Mouse (Mus musculus) heart, postnatal 10 days (tissue): ENCODE measurements around the gene Olfr1454. TPM values are rescaled to one million over a fixed set of nuclear protein-coding genes. Genes with fewer than 3 reads are reported as not detected.

Source experiments
- DNase-seq, 2 experiments: peaks; one replicate each; pipeline ENCODE4 v3.0.0; 2021
- intact Hi-C: fragments of 180-260 bp; cut with DNase I; formaldehyde crosslinking; loops from one replicate; pipeline ENCODE4 v1.15.1; 2025
- total RNA-seq, 2 experiments: library from RNA; stranded (reverse); gene quantifications; 2 replicates each; pipeline ENCODE4 v1.2.3; 2021

The Olfr1454 gene
- total RNA-seq = not detected

DNA sequence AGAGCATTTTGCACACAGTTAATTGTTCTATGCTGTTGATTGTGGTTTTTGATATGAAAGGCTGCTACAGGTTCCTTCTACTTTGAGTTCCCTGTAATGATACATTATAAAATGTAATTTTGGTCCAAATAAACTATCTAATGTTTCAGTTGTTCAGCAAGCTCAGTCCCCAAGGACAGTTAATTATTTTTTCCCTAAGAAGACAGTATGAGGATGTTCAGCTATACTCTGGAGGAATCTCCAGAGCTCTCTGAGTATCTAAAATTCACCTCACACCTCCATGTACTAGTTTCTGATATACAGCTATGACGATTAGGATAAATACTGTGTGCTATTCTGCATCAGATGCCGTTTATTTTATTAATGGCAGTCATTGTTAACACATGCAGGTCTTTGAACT, at the start of gene Olfr1454:
Gene Olfr1454 (plus strand): TSS at position 301 of the 400 bp plus-strand sequence.
- no peak for DNase-seq

DNA sequence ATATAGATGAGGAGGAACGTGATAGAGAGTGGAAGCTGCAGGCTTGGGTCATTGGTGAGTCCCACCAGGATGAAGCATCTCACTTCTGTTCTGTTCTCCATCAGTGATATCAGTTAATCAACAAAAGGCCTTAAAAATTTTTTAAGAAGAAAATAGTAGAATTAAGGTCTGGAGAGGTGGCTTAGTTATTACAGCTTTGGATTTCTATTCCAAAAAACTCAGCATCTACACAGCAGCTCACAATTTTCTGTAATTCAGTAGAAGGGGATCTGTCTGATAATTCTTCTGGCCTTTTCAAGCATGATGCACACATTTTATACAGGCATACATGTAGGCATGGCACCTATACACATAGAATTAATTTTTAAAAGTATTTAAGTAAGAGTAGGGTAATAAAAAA, 32.2 kb upstream of the Olfr1454 start, which contains the start of gene Olfr1453:
Gene Olfr1453 (minus strand): TSS at position 101 of the 400 bp plus-strand sequence.
- DNase-seq = no peak
- intact Hi-C loops = no loop called here

More for the DNA sequence above, at the start of gene Olfr1454:
- intact Hi-C loops = no loop called here

- intact Hi-C loops = no loop called here
- no peak for DNase-seq
Measured at GRCm38 (mm10) chr19:13093908-13094307, 33.5 kb downstream of the Olfr1454 start.

- intact Hi-C loops = no loop called here
- no peak for DNase-seq
Measured at GRCm38 (mm10) chr19:13097791-13098190, 37.4 kb downstream of the Olfr1454 start, which contains the start of gene Olfr1457. Gene Olfr1457 (minus strand): TSS chr19:13097891.

- DNase-seq = no peak
- intact Hi-C loops = no loop called here
Measured at GRCm38 (mm10) chr19:13106675-13107074, 46.3 kb downstream of the Olfr1454 start, which contains the start of gene Olfr1458. Gene Olfr1458 (minus strand): TSS chr19:13106775.

Other genes with a start within 250 kb of the Olfr1454 start
- gene Gm5244, start 213.9 kb upstream of the Olfr1454 start, total RNA-seq = not detected
- not detected for gene Olfr1444, start 203.3 kb upstream of the Olfr1454 start, total RNA-seq
- gene Olfr1445, start 176.8 kb upstream of the Olfr1454 start, total RNA-seq = not detected
- not detected for gene Olfr1446, start 167.1 kb upstream of the Olfr1454 start, total RNA-seq
- gene Olfr1447, start 156.9 kb upstream of the Olfr1454 start, total RNA-seq = not detected
- gene Olfr1448, start 136.2 kb upstream of the Olfr1454 start, total RNA-seq = not detected
- gene Olfr1449, start 129.8 kb upstream of the Olfr1454 start, total RNA-seq = not detected
- gene Olfr1450, start 110.4 kb upstream of the Olfr1454 start, total RNA-seq = not detected
- not detected for gene Olfr1451, start 65.6 kb upstream of the Olfr1454 start, total RNA-seq
- gene Olfr1453, start 32.3 kb upstream of the Olfr1454 start, total RNA-seq = not detected
- not detected for gene Olfr1457, start 37.3 kb downstream of the Olfr1454 start, total RNA-seq
- gene Olfr1458, start 46.2 kb downstream of the Olfr1454 start, total RNA-seq = not detected
- under 1 TPM; 0.02 to 0.05 TPM for gene Olfr1459, start 88.9 kb downstream of the Olfr1454 start, total RNA-seq
- not detected for gene Olfr1461, start 102.4 kb downstream of the Olfr1454 start, total RNA-seq
- gene Olfr1462, start 125.1 kb downstream of the Olfr1454 start, total RNA-seq = not detected
- gene Olfr1463, start 170.7 kb downstream of the Olfr1454 start, total RNA-seq = not detected